Mouse (Mus musculus): ENCODE measurements around the gene Megf8.
"Not testable (repeated sequence)": the region's sequence is repeated elsewhere in the genome, so short reads cannot be mapped to it uniquely, and the experiment has no call there.

Gene Megf8

GRCm38 (mm10) chr7:25297454-25298325 lies 19.3 kb upstream of the Megf8 start, which contains the start of gene Pafah1b3:
Gene Pafah1b3, minus strand, starts transcription at chr7:25297986.
- DNase-seq (ENCODE audit: low spot score in 2 of 2), result peak; percentile 77 to 86

- no peak for DNase-seq (ENCODE audit: low spot score in 2 of 2)
Measured at GRCm38 (mm10) chr7:25301063-25301462, 15.9 kb upstream of the Megf8 start, which contains the start of gene Prr19. Gene Prr19, plus strand, starts transcription at chr7:25301411.

DNA sequence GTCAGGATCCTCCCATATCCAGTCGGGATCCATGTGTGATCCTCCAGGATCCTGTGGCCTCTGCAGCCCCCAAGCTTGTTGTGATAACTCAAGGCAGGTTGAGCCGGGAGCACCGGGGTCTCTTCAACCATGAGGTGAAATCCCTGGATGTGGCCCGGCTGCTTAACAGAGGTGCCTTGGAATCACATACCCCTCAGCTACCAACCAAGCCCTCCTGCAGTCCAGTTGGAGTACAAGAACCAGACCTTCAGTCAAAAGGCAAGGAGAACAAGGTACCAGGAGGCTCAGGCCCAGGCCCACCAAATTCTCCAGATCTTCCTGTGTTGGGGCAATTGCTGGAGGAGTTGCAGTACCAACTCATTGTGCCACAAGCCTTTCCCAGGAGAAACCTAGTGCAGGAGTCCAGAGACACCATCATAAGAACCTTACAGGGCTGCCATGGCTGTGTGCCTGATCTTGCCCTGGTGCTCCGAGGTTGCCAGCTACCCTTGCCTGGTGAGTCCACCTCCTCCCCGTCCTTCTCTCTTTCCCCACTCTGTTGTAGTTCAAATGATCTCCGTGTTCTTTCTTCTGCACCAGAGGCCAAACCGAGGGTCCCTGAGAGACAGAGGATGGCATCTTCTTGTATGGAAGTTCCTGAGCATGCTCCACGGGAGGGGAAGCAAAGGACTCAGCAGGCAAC lies 13.8 kb upstream of the Megf8 start:
- DNase-seq (ENCODE audit: low spot score in 2 of 2), result no peak

- no peak for DNase-seq (ENCODE audit: low spot score in 2 of 2)
Measured at GRCm38 (mm10) chr7:25303685-25304006, 13.3 kb upstream of the Megf8 start.

DNA sequence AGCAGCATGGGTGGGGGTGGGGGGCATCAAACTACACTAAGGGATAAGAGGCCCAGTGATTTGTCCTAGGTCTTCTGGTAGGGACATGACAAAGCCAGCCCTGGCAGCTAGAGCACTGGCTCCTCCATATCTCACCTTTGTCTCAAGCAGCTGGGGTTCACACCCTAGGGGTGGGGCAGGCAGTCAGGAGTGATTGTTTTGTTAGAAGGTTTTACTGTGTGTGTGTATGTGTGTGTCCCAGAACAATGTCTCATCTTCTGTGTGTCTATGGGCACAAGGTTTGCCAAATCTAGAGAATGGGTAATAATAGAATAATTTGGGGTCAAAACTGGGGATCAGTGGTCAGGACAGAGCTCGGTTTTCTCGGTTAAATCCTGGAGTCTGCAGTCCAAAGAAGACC lies 11.5 kb upstream of the Megf8 start:
- no peak for DNase-seq (ENCODE audit: low spot score in 2 of 2)

- DNase-seq (ENCODE audit: low spot score in 2 of 2), result no peak
Measured at GRCm38 (mm10) chr7:25305956-25306613, 10.9 kb upstream of the Megf8 start, which contains the start of gene Tmem145. Gene Tmem145, plus strand, starts transcription at chr7:25306106.

- no peak for DNase-seq (ENCODE audit: low spot score in 2 of 2)
Measured at GRCm38 (mm10) chr7:25306614-25306996, 10.4 kb upstream of the Megf8 start.

DNA sequence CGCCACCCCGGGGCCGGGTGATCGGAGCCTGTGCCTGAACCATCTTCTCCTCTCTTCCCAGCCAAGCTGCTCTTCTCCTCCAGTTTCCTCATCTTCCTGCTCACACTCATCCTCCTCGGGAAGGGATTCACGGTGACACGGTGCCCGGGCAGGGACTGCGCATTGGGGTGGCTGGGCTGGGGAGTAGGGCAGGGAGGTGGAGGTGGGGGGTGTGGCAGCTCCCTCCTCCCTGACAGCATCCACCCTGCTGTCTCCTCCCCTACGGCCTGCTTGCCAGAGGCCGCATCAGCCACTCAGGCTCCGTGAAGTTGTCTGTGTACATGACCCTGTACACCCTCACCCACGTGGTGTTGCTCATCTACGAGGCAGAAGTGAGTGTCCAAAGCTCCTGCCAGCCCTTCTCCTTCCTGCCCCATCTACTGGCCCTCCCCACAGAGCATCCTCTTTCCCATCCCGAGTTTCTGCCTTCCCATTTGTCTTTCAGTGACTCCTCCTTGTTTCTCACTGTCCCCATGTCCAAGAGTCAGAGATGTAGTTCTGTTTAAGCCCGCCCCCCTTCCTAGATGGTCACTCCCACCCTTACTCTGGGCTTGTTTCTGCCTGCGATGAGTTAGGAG lies 8.2 kb upstream of the Megf8 start:
- DNase-seq (ENCODE audit: low spot score in 2 of 2), result no peak

DNA sequence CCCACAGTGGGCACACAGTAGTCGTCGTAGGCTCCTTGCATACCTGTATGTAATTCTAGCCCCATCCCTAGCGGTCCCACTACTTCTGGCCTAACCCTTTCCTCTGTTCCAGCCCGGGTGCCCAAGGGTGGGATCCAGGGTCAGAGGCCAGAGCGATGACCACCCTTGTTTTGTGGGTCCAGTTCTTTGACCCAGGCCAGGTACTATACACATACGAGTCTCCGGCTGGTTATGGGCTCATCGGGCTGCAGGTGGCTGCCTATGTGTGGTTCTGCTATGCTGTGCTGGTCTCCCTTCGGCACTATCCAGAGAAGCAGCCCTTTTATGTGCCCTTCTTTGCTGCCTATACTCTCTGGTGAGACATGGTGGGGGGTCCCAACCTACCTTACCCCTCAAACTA lies 7.5 kb upstream of the Megf8 start:
- DNase-seq (ENCODE audit: low spot score in 2 of 2), result no peak

DNA sequence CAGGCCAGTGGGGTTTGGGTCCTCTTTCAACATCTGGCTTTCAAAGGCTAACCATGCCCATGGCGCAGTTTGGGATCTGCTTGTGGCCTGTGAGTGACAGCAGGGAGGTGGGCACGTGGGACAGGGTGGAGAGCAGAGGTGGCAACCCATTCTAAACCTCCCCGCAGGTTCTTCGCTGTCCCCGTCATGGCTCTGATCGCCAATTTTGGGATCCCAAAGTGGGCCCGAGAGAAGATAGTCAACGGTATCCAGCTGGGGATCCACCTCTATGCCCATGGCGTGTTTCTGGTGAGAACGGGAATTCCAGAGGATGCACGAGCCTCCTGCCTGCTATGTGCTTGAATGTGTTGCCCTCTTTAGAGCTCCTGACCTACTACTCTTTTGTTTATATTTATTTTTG lies 5.8 kb upstream of the Megf8 start:
- no peak for DNase-seq (ENCODE audit: low spot score in 2 of 2)

DNA sequence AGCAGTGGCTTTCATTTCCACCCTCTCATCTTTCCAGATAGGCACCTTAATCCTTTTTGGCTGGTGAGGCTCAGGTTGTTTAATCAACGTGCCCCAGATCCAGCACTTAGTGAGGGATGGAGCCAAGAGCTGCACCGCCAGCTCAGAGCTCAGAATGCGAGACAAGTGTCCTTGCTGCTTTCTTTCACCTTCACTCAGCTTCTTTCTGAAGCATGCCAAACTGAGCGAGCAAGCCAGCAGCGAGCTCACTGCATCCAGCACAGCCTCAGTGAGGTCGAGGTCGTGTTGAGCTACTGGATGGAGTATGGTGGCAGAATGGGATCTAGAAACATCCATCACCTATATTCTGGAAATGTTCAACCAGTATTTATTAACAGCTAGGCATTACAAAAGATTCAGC lies 3.6 kb upstream of the Megf8 start:
- DNase-seq (ENCODE audit: low spot score in 2 of 2), result no peak

- no peak for DNase-seq (ENCODE audit: low spot score in 2 of 2)
Measured at GRCm38 (mm10) chr7:25314606-25315305, 2.2 kb upstream of the Megf8 start.

- DNase-seq (ENCODE audit: low spot score in 2 of 2), result no peak
Measured at GRCm38 (mm10) chr7:25315306-25316041, 1.5 kb upstream of the Megf8 start.

DNA sequence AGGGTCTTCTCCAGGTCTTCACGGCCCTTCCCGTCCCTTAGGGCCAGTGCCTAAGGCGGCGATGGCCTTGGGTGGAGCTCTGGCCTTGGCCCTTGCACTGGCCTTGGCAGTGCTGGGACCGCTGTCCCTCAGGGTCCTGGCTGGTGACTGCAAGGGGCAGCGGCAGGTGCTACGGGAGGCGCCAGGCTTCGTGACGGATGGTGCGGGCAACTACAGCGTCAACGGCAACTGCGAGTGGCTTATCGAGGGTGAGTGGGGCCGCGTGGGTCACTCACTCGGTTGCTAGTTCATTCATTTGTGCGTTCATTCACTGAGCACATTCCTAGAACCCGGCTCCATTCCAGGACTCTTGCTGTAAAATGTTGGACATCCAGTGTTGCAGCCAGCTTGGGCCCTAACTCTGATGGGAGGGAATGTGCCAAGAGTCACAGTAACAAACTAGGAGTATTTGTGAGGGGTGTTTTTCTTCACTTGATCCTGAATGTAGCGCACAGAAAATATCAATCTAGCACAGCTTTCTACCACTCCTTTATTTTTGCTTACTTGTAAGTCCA lies 559 bp downstream of the Megf8 start:
- no peak for DNase-seq (ENCODE audit: low spot score in 2 of 2)

DNA sequence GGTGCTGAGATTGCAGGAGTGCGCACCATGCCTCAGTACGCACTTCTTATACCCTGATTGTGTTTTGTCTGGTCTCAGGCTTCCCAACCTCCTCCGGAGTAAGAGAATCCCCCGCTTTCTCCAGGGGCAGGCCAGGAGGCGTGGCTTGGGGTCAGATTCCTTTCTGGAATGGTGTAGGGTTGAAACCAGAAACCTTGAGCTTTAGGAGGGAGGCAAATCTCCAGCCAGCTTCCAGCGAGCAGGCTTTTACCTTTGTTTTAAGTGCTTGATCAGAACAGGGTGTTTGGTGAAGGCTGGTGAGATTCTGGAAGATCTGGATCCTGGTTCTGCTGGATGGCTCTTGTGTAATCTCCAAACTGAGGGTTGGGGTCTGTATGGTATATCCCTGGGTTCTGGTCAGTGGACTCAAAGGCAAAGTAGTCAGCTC lies 5.1 kb downstream of the Megf8 start:
- DNase-seq (ENCODE audit: low spot score in 2 of 2), result no peak

DNA sequence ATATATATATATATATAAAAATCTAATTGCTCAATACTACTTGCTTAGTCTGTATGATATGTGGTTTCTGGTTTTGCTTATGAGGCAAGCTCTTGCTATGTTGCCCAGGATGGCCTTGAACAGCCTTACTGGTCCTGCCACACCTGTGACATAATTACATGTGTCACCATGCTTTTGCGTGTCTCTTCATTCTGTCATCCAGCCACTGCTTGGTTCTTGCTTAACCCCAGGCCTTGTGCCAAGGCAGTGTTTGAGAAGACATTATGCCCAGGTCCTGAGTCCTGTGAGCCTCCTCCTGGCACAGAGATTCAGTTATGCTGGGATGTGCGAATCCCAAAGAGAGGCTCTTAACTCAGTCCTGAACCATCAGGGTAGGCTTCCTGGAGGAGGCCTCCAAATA lies 6.3 kb downstream of the Megf8 start:
- DNase-seq (ENCODE audit: low spot score in 2 of 2), result no peak

DNA sequence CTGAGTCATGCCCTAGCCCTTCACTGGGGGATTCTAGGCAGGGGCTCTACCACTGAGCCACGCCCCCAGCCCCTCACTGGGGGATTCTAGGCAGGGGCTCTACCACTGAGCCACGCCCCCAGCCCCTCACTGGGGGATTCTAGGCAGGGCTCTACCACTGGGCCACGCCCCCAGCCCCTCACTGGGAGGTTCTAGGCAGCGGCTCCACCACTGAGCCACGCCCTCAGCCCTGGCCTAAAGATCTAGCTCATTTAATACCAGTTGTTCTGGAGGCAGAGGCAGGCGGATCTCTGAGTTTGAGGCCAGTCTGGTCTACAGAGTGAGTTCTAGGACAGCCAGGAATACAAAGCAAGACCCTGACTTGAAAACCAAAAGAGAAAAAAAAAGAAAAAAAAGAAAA lies 8.5 kb downstream of the Megf8 start:
- DNase-seq (ENCODE audit: low spot score in 2 of 2), result not testable (repeated sequence)

- DNase-seq (ENCODE audit: low spot score in 2 of 2), result no peak
Measured at GRCm38 (mm10) chr7:25326233-25326632, 9.3 kb downstream of the Megf8 start.

GRCm38 (mm10) chr7:25333596-25334307 lies 16.8 kb downstream of the Megf8 start:
- peak in 1 of 2 experiments; percentile 55 for DNase-seq (ENCODE audit: low spot score in 2 of 2)

GRCm38 (mm10) chr7:25334472-25334871 lies 17.5 kb downstream of the Megf8 start:
- DNase-seq (ENCODE audit: low spot score in 2 of 2), result no peak
